Mouse (Mus musculus) liver, embryonic 14.5 days (tissue): ENCODE data around the gene Acvr2a.

Experiments used
- CTCF ChIP-seq: IDR thresholded peaks from 2 replicates; pipeline ENCODE4 v1.5.1; 2016; ENCODE audit warnings: antibody characterized with exemption, low read depth, control low read depth
- EP300 ChIP-seq: IDR thresholded peaks from 2 replicates; pipeline ENCODE4 v1.6.1; 2016; ENCODE audit warnings: antibody characterized with exemption, low read depth

DNA sequence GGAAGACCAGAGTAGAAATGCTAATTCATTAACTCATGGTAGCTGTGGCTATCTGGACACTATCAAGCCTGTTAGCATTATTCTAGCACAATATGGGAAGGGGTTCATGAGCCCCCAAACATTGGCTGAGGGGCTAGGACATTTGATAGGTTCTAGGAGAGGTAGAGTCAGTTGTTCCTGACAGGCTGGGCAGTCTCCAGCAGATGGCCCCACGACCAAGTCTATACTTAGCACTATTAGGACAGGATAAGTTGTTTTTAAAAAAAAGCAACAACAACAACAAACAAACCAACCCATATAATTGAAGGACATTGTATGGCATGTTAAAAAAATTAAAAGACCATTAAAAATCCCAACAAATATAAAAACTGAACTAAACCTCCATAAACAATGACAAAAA lies 100.3 kb downstream of the Acvr2a start:
- TF ChIP-seq EP300 = no peak
- TF ChIP-seq CTCF = 0 out of 2 replicates have a peak, but pooled peaks have one; percentile 16
